Mouse (Mus musculus) CH12F3 (cell line): ENCODE measurements around the gene Pla2g16.

Experiments
- in situ Hi-C: fragments of 300-500 bp; cut with MboI; formaldehyde crosslinking; loops from 2 replicates; pipeline ENCODE4 v1.14.3; 2020; ENCODE audit warnings: low sequenced_read_pairs

Pla2g16 gene

GRCm38 (mm10) chr19:7563676-7564075 lies 6.4 kb downstream of the Pla2g16 start:
- in situ Hi-C loops: no loop called here

GRCm38 (mm10) chr19:7564457-7564856 lies 7.2 kb downstream of the Pla2g16 start:
- in situ Hi-C loops: no loop called here

GRCm38 (mm10) chr19:7566826-7567225 lies 9.6 kb downstream of the Pla2g16 start:
- in situ Hi-C loops: no loop called here

- in situ Hi-C loops: no loop called here
Measured at GRCm38 (mm10) chr19:7568364-7568763, 11.1 kb downstream of the Pla2g16 start.

- in situ Hi-C loops: no loop called here
Measured at GRCm38 (mm10) chr19:7569650-7570049, 12.4 kb downstream of the Pla2g16 start.

- in situ Hi-C loops: no loop called here
Measured at GRCm38 (mm10) chr19:7576180-7576579, 18.9 kb downstream of the Pla2g16 start.

- in situ Hi-C loops: no loop called here
Measured at GRCm38 (mm10) chr19:7577710-7578109, 20.5 kb downstream of the Pla2g16 start.

GRCm38 (mm10) chr19:7581042-7581441 lies 23.8 kb downstream of the Pla2g16 start:
- in situ Hi-C loops: no loop called here

- in situ Hi-C loops: no loop called here
Measured at GRCm38 (mm10) chr19:7583101-7583500, 25.8 kb downstream of the Pla2g16 start.

GRCm38 (mm10) chr19:7583599-7583998 lies 26.3 kb downstream of the Pla2g16 start:
- in situ Hi-C loops: no loop called here

- in situ Hi-C loops: no loop called here
Measured at GRCm38 (mm10) chr19:7585279-7585678, 28.0 kb downstream of the Pla2g16 start.

GRCm38 (mm10) chr19:7585764-7586163 lies 28.5 kb downstream of the Pla2g16 start:
- in situ Hi-C loops: no loop called here

GRCm38 (mm10) chr19:7590795-7591194 lies 33.5 kb downstream of the Pla2g16 start:
- in situ Hi-C loops: loop anchor here (10.0 kb wide), 1 partner anchor 56 kb away; no protein-coding TSS in a partner anchor

- in situ Hi-C loops: loop anchor here (10.0 kb wide), 1 partner anchor 57 kb away; no protein-coding TSS in a partner anchor
Measured at GRCm38 (mm10) chr19:7592018-7592417, 34.8 kb downstream of the Pla2g16 start.

- in situ Hi-C loops: loop anchor here (10.0 kb wide), 1 partner anchor 61 kb away; no protein-coding TSS in a partner anchor
Measured at GRCm38 (mm10) chr19:7595534-7595933, 38.3 kb downstream of the Pla2g16 start.

- in situ Hi-C loops: loop anchor here (10.0 kb wide), 1 partner anchor 64 kb away; no protein-coding TSS in a partner anchor
Measured at GRCm38 (mm10) chr19:7598481-7598880, 41.2 kb downstream of the Pla2g16 start.

GRCm38 (mm10) chr19:7601551-7601950 lies 44.3 kb downstream of the Pla2g16 start:
- in situ Hi-C loops: no loop called here

- in situ Hi-C loops: no loop called here
Measured at GRCm38 (mm10) chr19:7604107-7604506, 46.8 kb downstream of the Pla2g16 start.

GRCm38 (mm10) chr19:7605013-7605412 lies 47.8 kb downstream of the Pla2g16 start:
- in situ Hi-C loops: no loop called here

- in situ Hi-C loops: no loop called here
Measured at GRCm38 (mm10) chr19:7605930-7606783, 48.9 kb downstream of the Pla2g16 start.

- in situ Hi-C loops: no loop called here
Measured at GRCm38 (mm10) chr19:7606801-7607689, 49.8 kb downstream of the Pla2g16 start, which contains the start of gene Lgals12. Lgals12 (minus strand) TSS chr19:7607193.
